ENCODE assay signal across 8 mouse cellular contexts in the genomic region with DNA sequence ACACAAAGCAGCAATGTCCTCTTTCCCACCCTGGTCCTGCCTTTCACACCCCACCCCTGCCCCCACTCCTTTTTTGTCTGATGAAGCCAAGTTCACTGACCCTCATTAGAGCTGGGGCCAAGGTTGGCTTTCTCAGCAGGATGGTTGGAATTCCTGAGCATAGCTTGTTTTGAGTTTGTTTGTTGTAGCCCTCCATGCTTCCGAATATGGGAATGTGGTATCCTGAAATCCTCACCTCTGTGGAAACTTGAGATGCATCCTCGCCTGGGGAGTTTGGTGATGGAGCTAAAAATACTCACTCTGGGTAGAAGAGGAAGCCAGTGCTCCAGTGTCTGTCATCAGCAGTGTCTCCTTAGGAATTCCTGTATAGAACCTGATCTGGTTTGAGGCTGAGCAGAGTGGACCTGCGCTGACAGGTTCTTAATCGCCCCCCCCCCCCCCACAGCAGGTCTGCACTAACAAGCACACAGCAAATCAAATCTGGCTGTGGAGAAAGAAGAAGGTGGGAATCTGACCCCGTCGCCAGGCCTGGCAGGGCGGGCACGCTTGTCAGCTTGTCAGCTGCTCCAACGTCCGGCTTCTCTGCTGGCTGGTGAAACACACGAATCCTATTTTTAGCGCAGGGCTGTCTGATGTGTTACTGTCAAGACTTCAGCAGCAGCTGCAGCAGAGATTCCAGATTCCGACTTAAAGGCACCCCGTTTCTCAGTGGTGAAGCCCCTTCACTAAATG. TPM values are rescaled to one million over a fixed set of nuclear protein-coding genes. Genes with fewer than 3 reads are reported as not detected.
DNase-seq lines count a peak whose midpoint lies in the region; ATAC-seq and TF ChIP-seq lines count a peak whose summit lies in the region.

No protein-coding gene starts in this region.

- peak overlapping the region; percentile 47 for H3K27ac ChIP-seq in spleen, adult 2 months (ENCODE audit: insufficient read depth, low read length)
- H3K27ac ChIP-seq in embryonic fibroblast, embryonic 13.5 days (ENCODE audit: insufficient read depth, low read length) = peak overlapping the region; percentile 88
- H3K27ac ChIP-seq in heart, embryonic 16.5 days (ENCODE audit: low read length) = peak overlapping the region; percentile 95
- H3K27ac ChIP-seq in midbrain, embryonic 10.5 days (replicated peaks) = peak overlapping the region; percentile 72

- no peak overlapping the region for H3K4me3 ChIP-seq in spleen, adult 2 months (ENCODE audit: extremely low read depth, insufficient read depth, insufficient read length)
- no peak overlapping the region for H3K4me3 ChIP-seq in embryonic fibroblast, embryonic 13.5 days (ENCODE audit: insufficient read depth, low read length)
- peak overlapping the region; percentile 8; the same call in 1 of the 2 replicates for H3K4me3 ChIP-seq in heart, embryonic 16.5 days (ENCODE audit: low read length)
- no peak overlapping the region for H3K4me3 ChIP-seq in midbrain, embryonic 10.5 days

- H3K36me3 ChIP-seq in spleen, adult 2 months (ENCODE audit: control insufficient read depth, insufficient read depth, low read length) = no peaks in the 10 kb centered on the region
- peaks cover 4% of the 10 kb centered on the region for H3K36me3 ChIP-seq in heart, embryonic 16.5 days (ENCODE audit: control insufficient read depth, insufficient read depth)
- no peaks in the 10 kb centered on the region for H3K36me3 ChIP-seq in midbrain, embryonic 10.5 days

- TF ChIP-seq CTCF in spleen, adult 2 months (IDR thresholded peaks at IDR 0.05; ENCODE audit: extremely low read depth, insufficient read depth, insufficient read length, insufficient replicate concordance) = no peak
- TF ChIP-seq CTCF in embryonic fibroblast, embryonic 13.5 days (IDR thresholded peaks at IDR 0.05; ENCODE audit: borderline replicate concordance, insufficient read depth, low read length) = no peak

- peak; percentile 80 for ATAC-seq in heart, embryonic 16.5 days (replicated peaks; ENCODE audit: extremely low read depth, insufficient read depth, low FRiP score)

- 35% methylated on average over 14 of the region's 14 CpGs for WGBS in spleen, adult 2 months
- WGBS in heart, embryonic 16.5 days = 7% methylated on average over 14 of the region's 14 CpGs
- WGBS in midbrain, embryonic 10.5 days = 56% methylated on average over 14 of the region's 14 CpGs

- no peaks in the 10 kb centered on the region for H3K27me3 ChIP-seq in spleen, adult 2 months (ENCODE audit: control insufficient read depth, insufficient read depth, low read length)
- no peaks in the 10 kb centered on the region for H3K27me3 ChIP-seq in heart, embryonic 16.5 days (ENCODE audit: control insufficient read depth, insufficient read depth, low read length)
- H3K27me3 ChIP-seq in midbrain, embryonic 10.5 days (ENCODE audit: low read depth, poor library complexity, severe bottlenecking) = no peaks in the 10 kb centered on the region

- H3K4me1 ChIP-seq in spleen, adult 2 months (ENCODE audit: control insufficient read depth, insufficient read depth, insufficient read length) = no peaks in the 10 kb centered on the region
- H3K4me1 ChIP-seq in embryonic fibroblast, embryonic 13.5 days (ENCODE audit: control insufficient read depth, insufficient read depth, low read length) = peaks cover 26% of the 10 kb centered on the region
- H3K4me1 ChIP-seq in heart, embryonic 16.5 days (ENCODE audit: control insufficient read depth, insufficient read depth, low read length) = peaks cover 82% of the 10 kb centered on the region
- peaks cover 46% of the 10 kb centered on the region for H3K4me1 ChIP-seq in midbrain, embryonic 10.5 days

- no peaks in the 10 kb centered on the region for H3K9me3 ChIP-seq in heart, embryonic 16.5 days (replicated peaks; ENCODE audit: control insufficient read depth, low read length)
- H3K9me3 ChIP-seq in midbrain, embryonic 10.5 days (replicated peaks) = no peaks in the 10 kb centered on the region

- H3K4me2 ChIP-seq in heart, embryonic 16.5 days (ENCODE audit: low read depth, low read length) = peak overlapping the region; percentile 43

- no peak for DNase-seq in spleen, adult 2 months (ENCODE audit: low read depth in 1 of 2, low spot score in 2 of 2)
- no peak for DNase-seq in spleen, adult 12 weeks (ENCODE audit: low spot score)
- DNase-seq in kidney, postnatal 10 days = peak; percentile 79
- peak; percentile 37 for DNase-seq in midbrain, embryonic 10.5 days (ENCODE audit: low spot score)
- DNase-seq in thymus, postnatal 36 days = peak; percentile 44 to 62
- no peak for DNase-seq in spleen, postnatal 4 days (ENCODE audit: low spot score in 2 of 2)

- H3K9ac ChIP-seq in heart, embryonic 16.5 days (ENCODE audit: low read length) = peak overlapping the region; percentile 56

- no peak for TF ChIP-seq POLR2A in spleen, adult 2 months (IDR thresholded peaks at IDR 0.05; ENCODE audit: low read depth, low read length)
- no peak for TF ChIP-seq POLR2A in embryonic fibroblast, embryonic 13.5 days (IDR thresholded peaks at IDR 0.05; ENCODE audit: low read depth, low read length)

RNA-seq across cellular contexts. Expression of gene Wdsub1, which starts 53.4 kb away (rescaled TPM):
- 27.9 and 31.3 TPM in 2 replicates for polyA plus RNA-seq in spleen, adult 2 months (2012; rRNA removed)
- polyA plus RNA-seq in embryonic fibroblast, embryonic 13.5 days (2011; ENCODE audit: insufficient read length, low read depth, missing spikeins) = 15.1 and 18.5 TPM in 2 replicates
- polyA plus RNA-seq in heart, embryonic 16.5 days (2015; fragmentation: Nextera tagmentation; extraction: Ambion mirVana) = 44.6 and 47.5 TPM in 2 replicates
- 18.6 and 25.3 TPM in 2 replicates for polyA plus RNA-seq in midbrain, embryonic 10.5 days (2016; fragmentation: Nextera tagmentation; extraction: Ambion mirVana)

Comparison
In these comparisons a context has a peak if more than half of its experiments do, and no peak if none do; other contexts are left out.
1. DNase-seq: peak in kidney, postnatal 10 days (single experiment), midbrain, embryonic 10.5 days (single experiment) and thymus, postnatal 36 days (2 of 2); none in spleen, adult 2 months (0 of 2), spleen, adult 12 weeks (single experiment) and spleen, postnatal 4 days (0 of 2).
2. Peak in every context shown above with its lines, with median percentiles within 50 percentile points of each other: H3K27ac ChIP-seq.